Mouse (Mus musculus): ENCODE results near the gene Gpr12. TPM values are rescaled to one million over a fixed set of nuclear protein-coding genes. Genes with fewer than 3 reads are reported as not detected.
"Not testable (repeated sequence)": the region's sequence is repeated elsewhere in the genome, so short reads cannot be mapped to it uniquely, and the experiment has no call there.

Gene Gpr12
- polyA plus RNA-seq, 1 experiment from 2014 or later, result 13.4 TPM

DNA sequence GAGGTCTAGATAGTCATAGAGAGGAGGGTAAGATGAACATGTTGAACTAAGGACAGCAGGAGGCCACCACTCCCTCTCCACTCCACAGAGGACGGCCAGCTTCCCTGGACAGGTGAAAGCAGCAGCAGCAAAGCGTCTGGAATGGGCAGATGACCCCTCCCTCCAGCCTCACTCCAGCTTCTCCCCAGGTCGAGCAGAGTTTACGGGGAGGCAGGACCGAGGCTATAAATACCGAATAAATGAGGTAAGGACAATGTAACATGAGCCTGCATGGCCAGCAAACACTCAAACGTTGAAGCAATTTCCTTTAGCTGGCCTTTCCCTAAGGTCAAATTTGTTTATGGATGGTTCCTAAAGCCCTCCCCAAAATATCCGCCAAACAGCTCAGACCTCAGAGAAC lies 26.0 kb upstream of the Gpr12 start:
- Histone ChIP-seq H3K4me3 (replicated peaks; ENCODE audit: low read depth, low read length) (no peak overlapping the region), H3K27me3 (ENCODE audit: control insufficient read depth, insufficient read depth, low read length) (no peaks in the 10 kb centered on the region), H3K4me2 (ENCODE audit: low read length) (no peak overlapping the region), H3K4me1 (ENCODE audit: control insufficient read depth, insufficient read depth, low read length) (no peaks in the 10 kb centered on the region), H3K9ac (replicated peaks; ENCODE audit: low read length) (no peak overlapping the region), H3K27ac (replicated peaks; ENCODE audit: low read depth, low read length) (no peak overlapping the region), H3K36me3 (ENCODE audit: control insufficient read depth, insufficient read depth, low read length) (no peaks in the 10 kb centered on the region), H3K9me3 (ENCODE audit: control insufficient read depth, low read length) (0 out of 2 replicates have a peak, but pooled peaks cover 6% of the 10 kb centered on the region)
- ATAC-seq (ENCODE audit: low FRiP score, low TSS enrichment) (no peak), DNase-seq (no peak)
- 65% methylated on average over 8 of the region's 8 CpGs for WGBS

DNA sequence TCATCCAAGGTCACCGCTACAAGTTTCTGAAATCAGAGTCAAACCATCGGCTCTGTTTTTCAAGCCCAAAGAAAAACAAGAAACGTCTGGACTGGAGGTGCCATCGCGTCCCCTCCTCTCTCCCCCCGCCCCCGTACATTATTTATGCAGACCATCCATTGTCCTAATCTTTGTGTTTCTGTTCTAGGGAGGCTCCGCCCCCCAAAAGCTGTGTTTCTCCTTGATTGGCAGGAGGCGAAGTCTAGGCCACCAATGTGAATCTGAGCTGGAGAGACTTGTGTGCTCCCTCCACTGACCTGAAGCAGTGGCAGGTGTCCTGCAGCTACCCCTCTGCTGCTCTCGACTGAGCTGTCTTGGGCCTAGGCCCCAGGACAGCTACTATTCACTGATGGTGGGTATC lies 24.6 kb upstream of the Gpr12 start:
- WGBS, result 50% methylated on average over 10 of the region's 10 CpGs
- Histone ChIP-seq H3K27me3 (ENCODE audit: control insufficient read depth, insufficient read depth, low read length) (no peaks in the 10 kb centered on the region), H3K9me3 (ENCODE audit: control insufficient read depth, low read length) (0 out of 2 replicates have a peak, but pooled peaks cover 2% of the 10 kb centered on the region)

DNA sequence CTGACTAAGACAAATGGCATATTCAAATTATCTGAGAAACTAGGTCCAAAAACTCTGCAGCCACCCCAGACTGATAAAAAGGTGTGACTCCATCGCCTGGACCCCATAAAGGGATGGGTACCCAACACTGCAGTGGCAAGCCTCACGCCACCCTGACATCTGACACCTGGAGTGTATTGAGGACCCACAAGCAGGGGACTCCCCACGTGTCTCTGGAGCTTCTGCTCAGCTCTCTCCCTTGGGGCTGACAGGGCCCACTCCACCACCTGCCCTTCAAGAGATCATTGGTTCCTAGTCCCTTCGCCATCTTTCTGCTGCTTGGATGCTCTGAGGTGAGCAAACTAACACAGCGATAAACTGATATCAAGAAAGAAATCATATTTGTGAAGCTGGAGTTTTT lies 22.8 kb upstream of the Gpr12 start:
- Histone ChIP-seq H3K9me3 (ENCODE audit: control insufficient read depth, low read length) (no peaks in the 10 kb centered on the region), H3K4me2 (ENCODE audit: low read length) (no peak overlapping the region), H3K4me3 (replicated peaks; ENCODE audit: low read depth, low read length) (no peak overlapping the region), H3K9ac (replicated peaks; ENCODE audit: low read length) (no peak overlapping the region), H3K4me1 (ENCODE audit: control insufficient read depth, insufficient read depth, low read length) (no peaks in the 10 kb centered on the region), H3K27me3 (ENCODE audit: control insufficient read depth, insufficient read depth, low read length) (no peaks in the 10 kb centered on the region), H3K27ac (replicated peaks; ENCODE audit: low read depth, low read length) (no peak overlapping the region), H3K36me3 (ENCODE audit: control insufficient read depth, insufficient read depth, low read length) (no peaks in the 10 kb centered on the region)
- WGBS, result 83% methylated on average over 5 of the region's 5 CpGs
- DNase-seq (no peak), ATAC-seq (ENCODE audit: low FRiP score, low TSS enrichment) (no peak)

More for the DNA sequence above, 24.6 kb upstream of the Gpr12 start:
- ATAC-seq (ENCODE audit: low FRiP score, low TSS enrichment) (no peak), DNase-seq (no peak)
- H3K27ac ChIP-seq (replicated peaks; ENCODE audit: low read depth, low read length), result no peak overlapping the region
- no peaks in the 10 kb centered on the region for H3K36me3 ChIP-seq (ENCODE audit: control insufficient read depth, insufficient read depth, low read length)
- H3K9ac ChIP-seq (replicated peaks; ENCODE audit: low read length), result no peak overlapping the region
- H3K4me3 ChIP-seq (replicated peaks; ENCODE audit: low read depth, low read length), result no peak overlapping the region
- no peaks in the 10 kb centered on the region for H3K4me1 ChIP-seq (ENCODE audit: control insufficient read depth, insufficient read depth, low read length)
- no peak overlapping the region for H3K4me2 ChIP-seq (ENCODE audit: low read length)

DNA sequence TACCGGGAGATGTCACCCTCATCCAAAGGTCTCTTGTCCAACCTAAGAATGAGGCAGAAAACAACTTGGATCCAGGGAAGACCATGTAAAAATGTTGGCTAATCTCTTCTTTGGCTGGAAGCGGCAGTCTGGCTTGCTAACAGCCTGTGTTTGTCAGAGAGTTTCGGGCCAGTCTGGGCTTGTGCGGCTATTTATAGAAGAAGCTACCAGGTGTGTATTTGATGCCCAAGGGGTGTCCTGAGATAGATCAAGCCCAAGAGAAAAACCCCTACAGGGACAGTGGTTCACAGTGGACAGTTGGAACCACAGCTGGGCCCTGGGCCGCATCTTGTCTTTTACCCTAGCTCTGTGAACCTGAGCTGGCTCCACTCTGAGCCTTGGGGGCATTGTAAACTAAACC lies 21.9 kb upstream of the Gpr12 start:
- no peak for ATAC-seq (ENCODE audit: low FRiP score, low TSS enrichment)

DNA sequence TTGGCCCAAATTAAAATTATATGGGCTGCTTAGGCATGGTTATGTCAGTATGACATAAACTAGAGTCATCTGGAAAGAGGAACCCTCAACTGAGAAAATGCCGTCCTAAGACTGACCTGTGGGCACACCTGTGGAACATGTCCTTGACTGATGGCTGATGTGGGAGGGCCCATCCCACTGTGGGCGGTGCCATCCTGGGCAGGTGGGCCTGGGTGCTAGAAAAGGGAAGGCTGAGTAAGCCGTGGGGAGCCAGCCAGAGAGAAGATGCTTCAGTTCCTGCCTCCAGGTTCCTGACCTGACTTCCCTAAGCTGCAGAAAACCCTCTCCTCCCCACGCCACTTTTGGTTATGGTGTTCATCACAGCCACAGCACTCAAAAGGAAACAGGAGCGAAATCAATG lies 21.2 kb upstream of the Gpr12 start:
- H3K9ac ChIP-seq (replicated peaks; ENCODE audit: low read length), result no peak overlapping the region
- no peaks in the 10 kb centered on the region for H3K36me3 ChIP-seq (ENCODE audit: control insufficient read depth, insufficient read depth, low read length)
- H3K27me3 ChIP-seq (ENCODE audit: control insufficient read depth, insufficient read depth, low read length), result no peaks in the 10 kb centered on the region
- H3K4me1 ChIP-seq (ENCODE audit: control insufficient read depth, insufficient read depth, low read length), result no peaks in the 10 kb centered on the region
- no peaks in the 10 kb centered on the region for H3K9me3 ChIP-seq (ENCODE audit: control insufficient read depth, low read length)
- WGBS, result 87% methylated on average over 5 of the region's 5 CpGs
- ATAC-seq (ENCODE audit: low FRiP score, low TSS enrichment) (no peak), DNase-seq (no peak)
- H3K4me3 ChIP-seq (replicated peaks; ENCODE audit: low read depth, low read length), result no peak overlapping the region
- no peak overlapping the region for H3K4me2 ChIP-seq (ENCODE audit: low read length)
- H3K27ac ChIP-seq (replicated peaks; ENCODE audit: low read depth, low read length), result no peak overlapping the region

More for the DNA sequence above, 21.9 kb upstream of the Gpr12 start:
- WGBS, result 91% methylated on average over 5 of the region's 5 CpGs
- Histone ChIP-seq H3K9ac (replicated peaks; ENCODE audit: low read length) (no peak overlapping the region), H3K4me2 (ENCODE audit: low read length) (no peak overlapping the region), H3K27me3 (ENCODE audit: control insufficient read depth, insufficient read depth, low read length) (no peaks in the 10 kb centered on the region), H3K4me1 (ENCODE audit: control insufficient read depth, insufficient read depth, low read length) (no peaks in the 10 kb centered on the region), H3K9me3 (ENCODE audit: control insufficient read depth, low read length) (no peaks in the 10 kb centered on the region), H3K27ac (replicated peaks; ENCODE audit: low read depth, low read length) (no peak overlapping the region), H3K36me3 (ENCODE audit: control insufficient read depth, insufficient read depth, low read length) (no peaks in the 10 kb centered on the region), H3K4me3 (replicated peaks; ENCODE audit: low read depth, low read length) (no peak overlapping the region)
- no peak for DNase-seq

DNA sequence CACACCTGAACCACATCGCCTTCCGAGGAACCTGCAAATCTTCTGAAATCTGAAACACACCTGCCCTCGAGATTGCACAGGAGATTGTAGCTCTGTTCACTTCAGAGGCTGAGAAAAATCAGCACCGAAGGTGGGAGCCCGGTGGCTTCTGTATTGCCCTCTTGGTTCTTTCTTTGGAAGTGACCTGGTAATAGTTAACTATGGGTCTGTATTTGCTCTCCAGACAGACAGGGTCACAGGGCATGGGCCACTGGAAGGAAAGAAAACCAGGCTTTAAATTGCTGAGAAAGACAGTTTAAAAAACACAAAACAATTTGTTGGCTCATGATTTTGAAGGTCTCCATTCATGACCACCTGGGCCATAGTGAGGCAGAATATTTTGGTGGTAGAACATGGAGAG lies 14.9 kb upstream of the Gpr12 start:
- no peak overlapping the region for H3K9ac ChIP-seq (replicated peaks; ENCODE audit: low read length)
- WGBS, result 89% methylated on average over 5 of the region's 5 CpGs

DNA sequence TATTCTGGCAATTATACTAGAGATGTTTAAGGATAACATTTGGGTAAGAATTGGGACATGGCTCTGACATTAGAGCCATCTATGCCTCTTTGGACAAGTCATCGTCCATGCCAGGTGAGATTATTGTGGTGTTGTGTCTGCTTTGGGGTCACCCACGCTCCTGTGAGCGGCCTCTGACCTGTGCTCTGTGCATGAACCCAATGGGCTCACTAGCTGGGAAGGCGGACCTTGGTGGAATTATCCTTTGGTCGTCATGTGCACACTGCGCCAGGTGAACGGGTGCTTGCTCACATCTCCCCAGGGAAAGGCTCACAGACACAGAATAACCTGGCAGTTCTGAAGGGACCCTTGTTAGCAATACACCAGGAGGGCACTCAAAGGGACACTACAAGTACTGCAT lies 14.2 kb upstream of the Gpr12 start:
- not testable (repeated sequence) for H3K4me3 ChIP-seq (replicated peaks; ENCODE audit: low read depth, low read length); DNase-seq; H3K27ac ChIP-seq (replicated peaks; ENCODE audit: low read depth, low read length); ATAC-seq (ENCODE audit: low FRiP score, low TSS enrichment); H3K4me1 ChIP-seq (ENCODE audit: control insufficient read depth, insufficient read depth, low read length); H3K4me2 ChIP-seq (ENCODE audit: low read length); H3K9ac ChIP-seq (replicated peaks; ENCODE audit: low read length); H3K27me3 ChIP-seq (ENCODE audit: control insufficient read depth, insufficient read depth, low read length); H3K36me3 ChIP-seq (ENCODE audit: control insufficient read depth, insufficient read depth, low read length); H3K9me3 ChIP-seq (ENCODE audit: control insufficient read depth, low read length)
- 85% methylated on average over 7 of the region's 7 CpGs for WGBS

More for the DNA sequence above, 14.9 kb upstream of the Gpr12 start:
- Histone ChIP-seq H3K9me3 (ENCODE audit: control insufficient read depth, low read length) (no peaks in the 10 kb centered on the region), H3K36me3 (ENCODE audit: control insufficient read depth, insufficient read depth, low read length) (no peaks in the 10 kb centered on the region), H3K4me1 (ENCODE audit: control insufficient read depth, insufficient read depth, low read length) (no peaks in the 10 kb centered on the region), H3K4me2 (ENCODE audit: low read length) (no peak overlapping the region), H3K27ac (replicated peaks; ENCODE audit: low read depth, low read length) (no peak overlapping the region), H3K27me3 (ENCODE audit: control insufficient read depth, insufficient read depth, low read length) (no peaks in the 10 kb centered on the region), H3K4me3 (replicated peaks; ENCODE audit: low read depth, low read length) (no peak overlapping the region)
- no peak for ATAC-seq (ENCODE audit: low FRiP score, low TSS enrichment)
- no peak for DNase-seq

DNA sequence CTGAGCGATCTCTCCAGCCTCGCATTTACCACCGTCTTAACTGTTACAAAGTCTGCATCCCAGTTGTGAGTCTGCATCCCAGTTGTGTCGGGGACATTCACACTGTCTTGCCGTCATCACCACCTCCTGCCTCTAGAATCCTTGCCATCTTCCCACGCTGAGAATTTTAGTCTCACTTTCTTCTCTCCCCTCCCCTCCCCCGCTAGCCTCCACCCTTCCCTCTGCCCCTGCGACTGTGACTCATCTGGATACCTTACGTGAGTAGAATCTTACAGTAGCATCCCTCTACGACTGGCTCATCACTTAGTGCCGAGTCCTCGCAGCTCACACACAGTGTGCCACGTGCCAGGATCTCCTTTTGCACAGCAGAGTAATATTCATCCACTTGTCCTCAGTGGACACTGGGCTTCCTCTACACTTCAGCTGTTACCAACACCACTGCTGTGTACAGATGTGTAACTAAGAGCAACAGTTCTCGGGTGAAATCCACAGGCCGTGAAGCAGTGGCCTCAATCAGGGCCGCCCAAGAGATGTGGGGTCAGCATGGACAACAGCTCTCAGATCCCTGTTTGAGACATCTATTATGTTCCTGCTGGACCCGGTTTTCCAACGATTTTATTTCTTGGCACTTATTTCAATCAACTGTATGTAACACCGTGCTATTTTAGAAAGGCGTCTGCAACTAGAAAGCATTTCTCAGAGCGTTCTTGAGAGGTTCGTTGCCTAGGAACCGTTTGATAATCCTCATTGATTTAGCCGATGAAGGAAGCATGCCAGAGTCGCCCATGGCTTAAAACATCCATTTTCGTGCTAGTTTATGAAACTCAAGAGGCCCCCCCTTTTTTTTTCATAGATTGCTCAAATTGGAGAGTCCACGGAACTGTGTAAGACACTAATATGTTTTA lies 13.4 kb upstream of the Gpr12 start:
- ATAC-seq (ENCODE audit: low FRiP score, low TSS enrichment) (no peak), DNase-seq (peak; percentile 64)
- WGBS, result 68% methylated on average over 27 of the region's 27 CpGs
- no peak overlapping the region for H3K4me3 ChIP-seq (replicated peaks; ENCODE audit: low read depth, low read length)
- no peaks in the 10 kb centered on the region for H3K4me1 ChIP-seq (ENCODE audit: control insufficient read depth, insufficient read depth, low read length)
- H3K9me3 ChIP-seq (ENCODE audit: control insufficient read depth, low read length), result no peaks in the 10 kb centered on the region
- H3K4me2 ChIP-seq (ENCODE audit: low read length), result no peak overlapping the region
- H3K36me3 ChIP-seq (ENCODE audit: control insufficient read depth, insufficient read depth, low read length), result no peaks in the 10 kb centered on the region
- H3K27me3 ChIP-seq (ENCODE audit: control insufficient read depth, insufficient read depth, low read length), result no peaks in the 10 kb centered on the region
- no peak overlapping the region for H3K9ac ChIP-seq (replicated peaks; ENCODE audit: low read length)
- H3K27ac ChIP-seq (replicated peaks; ENCODE audit: low read depth, low read length), result no peak overlapping the region

DNA sequence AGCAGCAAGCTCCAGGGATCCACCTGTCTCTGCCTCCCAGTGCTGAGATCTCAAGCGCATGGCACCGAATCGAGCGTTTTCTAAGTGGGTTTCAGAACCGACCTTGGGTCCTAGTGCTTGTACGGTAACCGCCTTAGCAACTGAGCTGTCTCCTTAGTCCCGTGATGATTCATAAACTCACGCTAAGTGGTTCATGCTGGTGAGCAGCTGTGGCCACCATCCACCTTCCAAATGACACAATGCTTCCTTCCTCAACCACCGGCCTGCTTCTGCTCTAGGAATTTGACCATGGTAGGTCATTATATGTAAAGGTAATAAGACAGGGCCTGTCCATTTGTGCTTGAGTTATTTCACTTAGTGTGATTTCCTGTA lies 12.4 kb upstream of the Gpr12 start:
- H3K27ac ChIP-seq (replicated peaks; ENCODE audit: low read depth, low read length), result no peak overlapping the region
- H3K4me2 ChIP-seq (ENCODE audit: low read length), result no peak overlapping the region
- H3K27me3 ChIP-seq (ENCODE audit: control insufficient read depth, insufficient read depth, low read length), result no peaks in the 10 kb centered on the region
- H3K36me3 ChIP-seq (ENCODE audit: control insufficient read depth, insufficient read depth, low read length), result no peaks in the 10 kb centered on the region
- H3K9ac ChIP-seq (replicated peaks; ENCODE audit: low read length), result no peak overlapping the region
- ATAC-seq (ENCODE audit: low FRiP score, low TSS enrichment), result no peak
- H3K4me1 ChIP-seq (ENCODE audit: control insufficient read depth, insufficient read depth, low read length), result no peaks in the 10 kb centered on the region
- DNase-seq, result no peak
- WGBS, result 94% methylated on average over 10 of the region's 10 CpGs
- H3K4me3 ChIP-seq (replicated peaks; ENCODE audit: low read depth, low read length), result no peak overlapping the region
- H3K9me3 ChIP-seq (ENCODE audit: control insufficient read depth, low read length), result no peaks in the 10 kb centered on the region
